Mouse (Mus musculus): ENCODE data around the gene Ifna14.

- TF ChIP-seq TAL1 (IDR thresholded peaks at IDR 0.05; ENCODE audit: low read length): no peak
- TF ChIP-seq GATA1 (IDR thresholded peaks at IDR 0.05; ENCODE audit: low read length): no peak
Observed at GRCm38 (mm10) chr4:88536640-88537039, 35.0 kb downstream of the Ifna14 start.

All from erythroblast, embryonic 14.5 days (primary cell).